Mouse (Mus musculus): ENCODE data around the gene Trafd1. TPM values are rescaled to one million over a fixed set of nuclear protein-coding genes. Genes with fewer than 3 reads are reported as not detected.

The Trafd1 gene
- polyA plus RNA-seq, 1 experiment = 48.6 TPM

DNA sequence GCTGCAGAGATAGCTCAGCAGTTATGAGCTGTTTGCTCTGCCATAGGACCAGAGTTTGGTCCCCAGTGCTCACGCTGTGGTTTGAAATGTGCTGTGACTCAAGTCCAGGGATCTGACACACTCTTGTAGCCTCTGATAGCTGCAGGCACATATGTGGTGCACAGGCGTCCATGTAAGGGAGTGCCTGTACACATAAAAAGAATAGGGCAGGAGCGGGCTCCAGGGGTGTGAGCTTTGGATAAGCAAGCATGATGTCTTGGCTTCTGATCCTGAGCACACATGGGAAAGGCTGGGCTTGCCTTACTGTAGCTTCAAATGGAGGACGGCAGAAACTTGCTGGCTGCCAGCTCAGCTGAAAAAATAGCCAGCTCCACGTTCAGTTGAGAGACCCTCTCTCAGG, 10.2 kb upstream of the Trafd1 start:
- TF ChIP-seq CTCF (conservative IDR thresholded peaks at IDR 0.05; ENCODE audit: insufficient read depth, insufficient read length, low read depth, low read length) = no peak
- no peak for TF ChIP-seq POLR2A (IDR thresholded peaks at IDR 0.05; ENCODE audit: low read depth, low read length)
- no peak overlapping the region for H3K27ac ChIP-seq (ENCODE audit: insufficient read depth, low read depth, low read length)

DNA sequence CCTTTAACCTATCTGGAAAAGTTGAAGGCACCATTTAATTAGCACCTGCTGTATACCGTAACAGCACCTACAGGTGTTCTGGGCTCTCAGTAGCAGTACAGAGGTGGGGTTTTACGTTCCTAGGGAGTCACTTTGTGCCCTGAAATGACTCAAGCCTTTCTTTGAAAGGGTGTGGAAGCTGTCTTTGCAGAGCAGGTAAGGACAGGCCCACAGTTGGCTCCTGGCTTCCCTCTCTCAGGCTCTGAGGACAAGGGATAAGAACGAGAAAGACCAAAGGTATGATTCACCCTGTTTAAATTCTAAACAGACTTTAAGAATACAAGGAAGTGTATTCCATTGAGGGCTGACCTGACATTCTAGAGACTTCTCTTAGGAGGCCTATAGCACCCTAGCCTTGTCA, 8.0 kb upstream of the Trafd1 start:
- WGBS = 70% methylated on average over 3 of the region's 3 CpGs

More for the DNA sequence above, 10.2 kb upstream of the Trafd1 start:
- DNase-seq = no peak
- Histone ChIP-seq H3K36me3 (ENCODE audit: control insufficient read depth, insufficient read depth, low read length) (no peaks in the 10 kb centered on the region), H3K4me3 (ENCODE audit: insufficient read depth, low read depth, low read length) (no peak overlapping the region), H3K27me3 (replicated peaks; ENCODE audit: control insufficient read depth, insufficient read depth, low read length) (no peaks in the 10 kb centered on the region), H3K4me1 (ENCODE audit: control insufficient read depth, insufficient read depth, low read length) (peaks cover 13% of the 10 kb centered on the region; the same call in 1 of the 2 replicates)
- 80% methylated on average over 5 of the region's 5 CpGs for WGBS

DNA sequence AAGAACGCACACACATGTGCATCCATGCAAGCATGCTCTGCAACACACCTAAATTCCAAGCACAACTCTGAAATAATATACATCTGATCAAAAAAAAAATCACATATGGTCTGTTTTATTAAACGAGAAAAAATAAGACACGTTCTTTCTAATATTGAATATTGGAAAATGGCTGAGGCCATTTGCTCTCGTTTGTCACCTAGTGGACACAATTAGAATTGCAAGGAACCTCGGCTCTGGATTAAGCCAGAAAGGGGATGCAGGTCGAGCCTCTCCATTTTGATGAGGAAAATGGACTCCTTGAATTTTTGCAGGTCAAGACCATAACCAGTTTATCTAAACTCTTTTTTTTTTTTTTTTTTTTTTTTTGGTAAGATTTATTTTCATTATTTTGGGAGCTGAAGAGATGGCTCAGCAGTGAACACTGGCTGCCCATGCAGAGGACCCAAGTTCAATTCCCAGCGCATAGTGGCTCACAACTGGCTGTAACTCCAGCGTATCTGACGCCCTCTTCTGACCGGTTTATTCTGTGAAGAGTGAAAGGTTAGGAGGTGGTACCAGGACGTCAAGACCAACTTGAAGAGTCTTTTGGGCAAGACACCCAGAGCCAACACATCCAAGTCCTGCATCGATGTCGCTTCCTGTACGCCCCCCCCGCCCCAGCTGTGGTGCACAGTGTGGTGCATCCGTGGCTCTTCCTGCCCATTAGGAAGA, 7.4 kb upstream of the Trafd1 start:
- Histone ChIP-seq H3K4me1 (ENCODE audit: control insufficient read depth, insufficient read depth, low read length) (no peaks in the 10 kb centered on the region; the same call in 1 of the 2 replicates), H3K27ac (ENCODE audit: insufficient read depth, low read depth, low read length) (no peak overlapping the region), H3K27me3 (replicated peaks; ENCODE audit: control insufficient read depth, insufficient read depth, low read length) (no peaks in the 10 kb centered on the region), H3K4me3 (ENCODE audit: insufficient read depth, low read depth, low read length) (no peak overlapping the region), H3K36me3 (ENCODE audit: control insufficient read depth, insufficient read depth, low read length) (no peaks in the 10 kb centered on the region)
- TF ChIP-seq POLR2A (IDR thresholded peaks at IDR 0.05; ENCODE audit: low read depth, low read length) = no peak
- TF ChIP-seq CTCF (conservative IDR thresholded peaks at IDR 0.05; ENCODE audit: insufficient read depth, insufficient read length, low read depth, low read length) = peak; percentile 51
- peak; percentile 65 for DNase-seq
- 52% methylated on average over 16 of the region's 16 CpGs for WGBS

More for the DNA sequence above, 8.0 kb upstream of the Trafd1 start:
- H3K27ac ChIP-seq (ENCODE audit: insufficient read depth, low read depth, low read length) = no peak overlapping the region
- no peak for DNase-seq
- TF ChIP-seq POLR2A (IDR thresholded peaks at IDR 0.05; ENCODE audit: low read depth, low read length) (no peak), CTCF (conservative IDR thresholded peaks at IDR 0.05; ENCODE audit: insufficient read depth, insufficient read length, low read depth, low read length) (no peak)
- no peaks in the 10 kb centered on the region for H3K36me3 ChIP-seq (ENCODE audit: control insufficient read depth, insufficient read depth, low read length)
- H3K27me3 ChIP-seq (replicated peaks; ENCODE audit: control insufficient read depth, insufficient read depth, low read length) = no peaks in the 10 kb centered on the region
- H3K4me3 ChIP-seq (ENCODE audit: insufficient read depth, low read depth, low read length) = no peak overlapping the region
- H3K4me1 ChIP-seq (ENCODE audit: control insufficient read depth, insufficient read depth, low read length) = no peaks in the 10 kb centered on the region; the same call in 1 of the 2 replicates

- no peak overlapping the region for H3K4me3 ChIP-seq (ENCODE audit: insufficient read depth, low read depth, low read length)
- no peak for DNase-seq
- no peaks in the 10 kb centered on the region for H3K36me3 ChIP-seq (ENCODE audit: control insufficient read depth, insufficient read depth, low read length)
- H3K4me1 ChIP-seq (ENCODE audit: control insufficient read depth, insufficient read depth, low read length) = no peaks in the 10 kb centered on the region
- no peaks in the 10 kb centered on the region for H3K27me3 ChIP-seq (replicated peaks; ENCODE audit: control insufficient read depth, insufficient read depth, low read length)
- TF ChIP-seq CTCF (conservative IDR thresholded peaks at IDR 0.05; ENCODE audit: insufficient read depth, insufficient read length, low read depth, low read length) = no peak
- no peak for TF ChIP-seq POLR2A (IDR thresholded peaks at IDR 0.05; ENCODE audit: low read depth, low read length)
- H3K27ac ChIP-seq (ENCODE audit: insufficient read depth, low read depth, low read length) = no peak overlapping the region
Observed at GRCm38 (mm10) chr5:121389691-121390090, 4.3 kb upstream of the Trafd1 start.

DNA sequence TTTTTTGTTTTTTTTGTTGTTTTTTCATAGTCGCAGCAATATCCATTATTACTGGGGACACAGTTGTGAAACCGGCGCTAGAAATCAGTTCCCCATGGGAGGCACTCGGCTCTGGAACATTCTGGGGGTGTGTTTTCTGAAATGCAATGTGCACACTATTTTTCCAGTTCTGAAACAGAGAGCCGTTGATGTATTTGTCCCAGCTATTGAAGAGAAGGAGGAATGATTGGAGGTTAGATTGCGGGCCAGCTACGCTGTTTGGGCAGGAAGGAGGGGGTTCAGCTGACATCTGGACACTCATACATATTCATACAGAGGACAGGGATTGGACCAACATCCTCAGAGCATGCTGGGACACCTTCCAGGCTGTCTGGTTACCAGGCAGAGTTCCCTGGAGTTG, 3.7 kb upstream of the Trafd1 start:
- Histone ChIP-seq H3K4me3 (ENCODE audit: insufficient read depth, low read depth, low read length) (no peak overlapping the region), H3K27me3 (replicated peaks; ENCODE audit: control insufficient read depth, insufficient read depth, low read length) (no peaks in the 10 kb centered on the region), H3K27ac (ENCODE audit: insufficient read depth, low read depth, low read length) (no peak overlapping the region), H3K36me3 (ENCODE audit: control insufficient read depth, insufficient read depth, low read length) (no peaks in the 10 kb centered on the region), H3K4me1 (ENCODE audit: control insufficient read depth, insufficient read depth, low read length) (no peaks in the 10 kb centered on the region; the same call in 1 of the 2 replicates)
- no peak for TF ChIP-seq CTCF (conservative IDR thresholded peaks at IDR 0.05; ENCODE audit: insufficient read depth, insufficient read length, low read depth, low read length)
- 63% methylated on average over 7 of the region's 7 CpGs for WGBS
- no peak for DNase-seq

- no peak overlapping the region for H3K27ac ChIP-seq (ENCODE audit: insufficient read depth, low read depth, low read length)
- 72% methylated on average over 4 of the region's 4 CpGs for whole genome bisulfite sequencing
- TF ChIP-seq CTCF (conservative IDR thresholded peaks at IDR 0.05; ENCODE audit: insufficient read depth, insufficient read length, low read depth, low read length) = no peak
- no peak for TF ChIP-seq POLR2A (IDR thresholded peaks at IDR 0.05; ENCODE audit: low read depth, low read length)
- H3K27me3 ChIP-seq (replicated peaks; ENCODE audit: control insufficient read depth, insufficient read depth, low read length) = no peaks in the 10 kb centered on the region
- no peaks in the 10 kb centered on the region for H3K36me3 ChIP-seq (ENCODE audit: control insufficient read depth, insufficient read depth, low read length)
- no peaks in the 10 kb centered on the region; the same call in 1 of the 2 replicates for H3K4me1 ChIP-seq (ENCODE audit: control insufficient read depth, insufficient read depth, low read length)
- H3K4me3 ChIP-seq (ENCODE audit: insufficient read depth, low read depth, low read length) = no peak overlapping the region
- no peak for DNase-seq
Observed at GRCm38 (mm10) chr5:121387126-121387525, 1.7 kb upstream of the Trafd1 start.

DNA sequence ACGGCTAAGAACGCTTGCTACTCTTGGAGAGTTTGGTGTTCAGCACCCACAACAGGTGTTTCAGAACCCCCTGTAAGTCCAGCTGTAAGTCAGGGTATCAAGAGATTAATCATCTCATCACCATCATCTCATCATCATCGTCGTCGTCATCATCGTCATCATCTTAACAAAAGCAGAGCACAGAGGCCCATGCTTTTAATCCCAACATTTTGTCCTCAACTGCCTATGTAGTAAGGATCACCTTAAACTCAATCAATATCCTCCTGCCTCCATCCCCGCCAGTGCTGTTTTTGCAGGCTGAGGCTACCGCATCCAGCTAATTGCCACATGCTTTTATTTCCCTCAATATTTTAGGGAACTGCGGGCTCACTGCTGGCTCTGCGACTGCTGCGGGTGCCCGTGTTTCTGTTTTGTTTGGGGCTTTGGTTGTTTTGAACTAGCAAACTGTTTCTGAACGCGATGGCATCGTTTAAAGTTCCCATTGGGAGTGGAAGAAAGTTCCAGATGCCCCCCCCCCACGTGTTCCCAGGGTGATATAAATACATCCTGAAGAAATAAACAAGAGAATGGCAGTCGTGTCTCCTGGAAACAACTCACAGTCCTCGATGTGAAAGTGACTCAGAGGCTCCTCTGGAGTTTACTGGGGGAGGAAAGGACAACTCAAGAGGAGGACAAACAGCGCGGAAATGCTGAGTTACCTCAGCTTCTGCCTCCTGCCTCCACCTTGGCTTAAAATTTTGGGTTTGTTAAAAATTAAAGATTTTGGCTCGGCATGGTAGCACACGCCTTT, 883 bp upstream of the Trafd1 start:
- H3K36me3 ChIP-seq (ENCODE audit: control insufficient read depth, insufficient read depth, low read length) = no peaks in the 10 kb centered on the region
- 37% methylated on average over 22 of the region's 22 CpGs for WGBS
- DNase-seq = no peak
- TF ChIP-seq POLR2A (IDR thresholded peaks at IDR 0.05; ENCODE audit: low read depth, low read length) (no peak), CTCF (conservative IDR thresholded peaks at IDR 0.05; ENCODE audit: insufficient read depth, insufficient read length, low read depth, low read length) (no peak)
- H3K27me3 ChIP-seq (replicated peaks; ENCODE audit: control insufficient read depth, insufficient read depth, low read length) = no peaks in the 10 kb centered on the region
- no peaks in the 10 kb centered on the region; the same call in 1 of the 2 replicates for H3K4me1 ChIP-seq (ENCODE audit: control insufficient read depth, insufficient read depth, low read length)
- H3K4me3 ChIP-seq (ENCODE audit: insufficient read depth, low read depth, low read length) = no peak overlapping the region
- H3K27ac ChIP-seq (ENCODE audit: insufficient read depth, low read depth, low read length) = no peak overlapping the region
